Mouse (Mus musculus) fibroblast of lung, adult 2 months (primary cell): ENCODE results near the gene Phf24.
A peak's percentile ranks its signal among the peaks of the same experiment; 100 is the strongest.

Experiments
- DNase-seq: peaks from one replicate; pipeline ENCODE4 v3.0.0-alpha.2; 2011; ENCODE audit warnings: low read depth

The Phf24 gene

DNA sequence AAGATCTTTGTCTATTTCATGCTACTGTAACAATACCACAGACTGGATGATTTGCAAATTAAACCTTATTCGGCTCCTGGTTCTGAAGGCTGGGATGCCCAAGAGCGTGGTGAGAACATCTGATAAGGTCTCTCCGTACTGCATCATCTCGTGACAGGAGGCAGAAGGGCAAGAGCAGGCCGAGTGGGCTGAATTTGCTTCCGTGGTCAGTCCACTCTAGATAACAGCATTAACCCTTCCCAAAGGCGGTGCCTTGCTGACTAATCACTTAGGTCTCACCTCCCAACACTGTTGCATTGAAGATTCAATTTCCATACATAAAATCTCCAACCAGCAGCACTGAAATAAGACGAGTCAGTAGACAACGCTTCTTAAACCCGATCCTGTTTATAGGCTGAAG, 3.1 kb upstream of the Phf24 start:
- no peak for DNase-seq

DNA sequence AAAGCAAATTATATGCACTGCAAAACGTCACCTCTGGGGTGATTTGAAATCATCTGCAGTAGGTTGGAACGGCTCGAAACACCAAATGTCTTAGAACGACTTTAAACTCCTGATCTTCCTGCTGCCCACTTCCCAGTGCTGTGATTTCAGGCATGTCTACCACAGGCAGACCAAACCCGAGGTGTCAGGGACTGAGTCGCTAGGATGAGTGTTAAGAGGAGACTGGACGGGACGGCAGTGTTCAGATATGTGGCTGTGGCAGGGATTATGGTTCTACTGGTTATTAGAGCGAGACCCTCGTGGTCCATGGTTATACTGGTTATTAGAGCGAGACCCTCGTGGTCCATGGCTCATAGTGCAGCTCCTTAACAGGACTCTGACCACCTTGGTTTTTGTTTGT, 1.1 kb upstream of the Phf24 start:
- DNase-seq: no peak

DNA sequence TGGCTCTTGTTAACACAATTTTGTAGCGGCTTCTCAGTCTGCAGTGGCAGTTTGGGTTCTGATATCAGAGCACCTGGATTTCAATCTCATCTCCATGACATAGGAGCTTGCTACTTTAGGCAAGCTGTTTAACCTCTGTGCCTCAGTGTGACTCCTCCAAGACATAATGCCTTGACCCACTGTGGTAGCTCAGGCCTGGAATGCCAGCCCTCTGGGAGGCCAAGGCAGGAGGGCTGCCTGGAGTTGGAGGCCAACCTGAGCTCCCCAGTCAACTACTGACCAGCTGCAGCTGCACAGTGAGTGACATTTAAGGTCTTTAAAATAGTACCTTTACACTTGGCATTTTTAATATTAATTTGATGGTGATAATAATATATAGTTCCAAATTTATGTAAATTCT, 494 bp upstream of the Phf24 start:
- no peak for DNase-seq

DNA sequence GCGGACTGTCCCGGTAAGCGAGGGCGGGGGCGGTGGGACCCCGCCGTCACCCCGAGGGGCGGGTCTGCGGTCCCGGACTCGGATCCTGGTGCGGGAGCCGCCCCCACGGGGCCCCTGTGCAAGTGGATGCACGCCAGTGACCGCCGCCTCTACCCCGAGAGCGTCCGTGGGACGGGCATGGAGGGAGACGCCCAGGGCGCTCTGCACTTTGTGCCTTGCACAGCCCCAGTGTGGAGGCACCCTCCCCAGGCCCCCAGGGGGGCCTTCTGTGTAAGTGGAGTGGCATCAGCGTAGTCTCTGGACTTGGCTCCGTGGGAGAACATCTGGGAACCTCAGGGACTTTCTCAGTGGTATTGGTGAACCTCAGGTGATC, 928 bp downstream of the Phf24 start:
- DNase-seq: no peak

DNA sequence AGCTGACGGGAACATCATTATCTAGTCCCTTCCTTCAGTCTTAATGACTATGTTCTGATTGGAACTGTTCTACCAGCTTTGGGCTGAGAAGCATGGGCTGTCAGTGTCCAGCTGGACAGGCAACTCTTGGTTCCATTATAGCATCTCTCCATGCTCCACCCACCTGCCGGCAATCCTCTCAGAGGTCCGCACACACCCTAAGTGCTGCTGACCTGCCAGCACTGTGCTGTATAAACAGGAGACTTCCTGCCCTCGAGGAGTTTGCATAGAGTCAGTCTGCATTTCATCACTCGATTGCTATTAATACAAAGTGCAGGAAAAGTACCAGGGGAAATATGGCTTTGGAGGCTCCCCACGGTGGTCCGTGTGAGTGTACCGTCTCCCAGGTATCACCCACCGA, 4.3 kb downstream of the Phf24 start:
- DNase-seq: no peak

DNA sequence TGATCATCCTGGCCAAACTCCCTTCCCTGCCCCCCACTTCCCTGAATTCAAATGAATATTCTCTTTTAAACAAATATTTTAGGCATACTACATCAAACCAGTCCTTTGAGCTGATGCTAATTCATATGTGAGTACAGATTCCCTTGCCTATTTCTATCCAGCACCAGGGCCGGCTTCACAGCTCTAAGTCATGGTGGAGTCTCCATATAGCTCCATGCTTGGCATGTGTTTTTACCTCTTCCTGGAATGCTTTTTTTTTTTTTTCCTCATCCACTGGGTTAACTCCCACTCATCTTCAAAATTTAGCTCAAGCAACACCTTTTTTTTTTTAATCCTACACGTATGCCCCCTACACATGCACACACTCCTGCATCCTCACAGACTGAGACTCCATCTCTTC, 5.1 kb downstream of the Phf24 start:
- no peak for DNase-seq

DNA sequence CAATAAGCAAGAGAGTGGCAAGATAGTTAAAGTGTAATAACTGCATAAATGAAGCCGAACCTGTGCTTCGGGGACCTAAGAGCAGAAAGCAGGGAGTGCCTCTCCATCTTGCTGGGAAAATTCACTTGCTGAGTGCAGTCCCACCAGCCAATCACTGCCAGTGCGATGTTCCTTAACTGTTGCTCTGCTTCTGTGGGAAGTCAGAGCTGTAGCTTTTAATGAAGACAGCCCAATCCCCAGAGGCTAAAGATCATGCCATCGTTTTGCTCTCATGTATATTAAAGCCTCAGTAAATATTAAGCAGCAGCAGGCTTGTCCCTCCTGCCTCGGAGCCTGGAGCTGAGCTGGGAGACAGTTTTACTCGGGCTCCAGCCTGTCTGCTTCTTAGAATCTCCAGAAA, 5.6 kb downstream of the Phf24 start:
- DNase-seq: no peak

DNA sequence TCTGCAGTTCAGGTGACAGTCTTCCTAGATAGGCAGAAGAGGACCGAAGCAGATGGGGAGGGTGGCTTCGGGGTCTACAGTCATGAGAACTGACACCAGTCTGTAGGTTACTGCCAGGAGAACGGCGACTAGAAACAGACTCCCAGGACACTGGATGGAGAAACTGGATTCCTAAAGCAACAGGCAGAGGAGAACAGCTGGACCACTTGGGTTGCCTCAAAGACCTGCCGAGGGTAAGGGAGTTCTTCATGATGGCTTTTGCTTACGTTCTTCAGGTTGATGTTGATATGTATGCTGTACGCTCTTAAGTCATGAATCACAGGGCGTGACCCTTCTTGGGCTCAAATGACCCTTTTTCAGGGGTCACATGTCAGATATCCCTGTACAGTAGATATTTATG, 6.0 kb downstream of the Phf24 start:
- DNase-seq: no peak

DNA sequence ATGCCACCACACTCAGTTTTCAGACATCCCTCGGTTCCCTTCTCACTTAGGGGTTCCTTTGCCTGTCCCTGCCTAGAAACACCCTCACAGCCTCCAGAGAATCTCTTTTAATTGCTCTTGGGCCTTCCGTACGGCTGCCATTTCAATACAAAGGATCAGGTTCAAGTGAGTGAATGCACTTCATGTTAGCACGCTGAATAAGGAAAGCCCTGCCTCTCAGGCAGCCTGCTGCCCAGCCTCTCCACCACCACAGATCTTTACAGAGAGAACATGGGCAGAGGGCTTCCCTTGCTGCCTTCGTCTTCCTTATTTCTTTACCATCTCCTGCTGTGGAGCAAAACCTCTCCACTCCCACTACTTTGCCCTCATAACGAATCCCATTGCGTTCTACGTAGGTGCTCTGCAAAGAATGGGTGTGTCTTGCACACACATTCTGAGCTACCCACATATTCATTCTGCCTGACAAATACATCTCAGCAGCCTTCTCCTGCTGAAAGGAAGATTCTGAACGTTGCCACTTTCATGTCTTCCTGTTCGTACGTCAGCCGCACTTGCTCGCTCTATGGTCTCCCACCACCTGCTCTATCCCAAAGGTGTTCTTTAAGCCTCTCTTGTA, 7.7 kb downstream of the Phf24 start:
- DNase-seq: no peak

DNA sequence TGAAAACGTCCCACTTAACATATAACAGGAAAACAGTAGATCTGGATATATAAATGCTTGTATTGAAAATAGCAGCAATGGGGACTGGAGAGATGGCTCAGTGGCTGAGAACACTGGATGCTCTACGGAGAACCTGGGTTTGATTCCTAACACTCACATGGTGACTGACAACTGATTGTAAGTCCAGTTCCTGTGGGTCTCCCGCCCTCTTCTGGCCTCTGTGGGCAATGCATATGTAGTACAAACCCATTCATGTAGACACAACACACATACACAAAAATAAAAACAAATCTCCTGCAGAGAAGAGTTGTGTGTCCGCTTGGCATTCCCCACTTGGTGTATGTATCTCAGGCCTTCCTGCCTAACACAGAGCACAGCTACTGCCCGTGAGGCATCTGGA, 11.7 kb downstream of the Phf24 start:
- DNase-seq: no peak

DNA sequence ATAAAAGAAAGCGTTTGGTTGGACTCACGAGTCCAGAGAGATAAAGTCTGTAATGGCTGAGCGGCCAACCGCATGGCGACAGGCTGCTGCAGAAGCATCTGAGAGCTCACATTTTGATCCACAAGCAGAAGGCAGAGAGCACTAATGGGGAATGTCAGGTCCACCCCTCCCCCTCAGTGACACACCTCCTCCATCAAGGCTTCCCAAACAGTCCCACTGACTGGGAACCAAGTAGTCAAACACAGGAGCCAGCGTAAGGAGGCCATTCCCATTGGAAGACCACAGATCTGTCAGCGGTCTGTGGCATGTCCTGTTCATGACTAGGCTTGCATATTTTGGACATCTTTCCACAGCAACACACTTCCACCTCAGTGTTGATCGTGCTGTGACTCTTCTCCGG, 12.5 kb downstream of the Phf24 start:
- no peak for DNase-seq

DNA sequence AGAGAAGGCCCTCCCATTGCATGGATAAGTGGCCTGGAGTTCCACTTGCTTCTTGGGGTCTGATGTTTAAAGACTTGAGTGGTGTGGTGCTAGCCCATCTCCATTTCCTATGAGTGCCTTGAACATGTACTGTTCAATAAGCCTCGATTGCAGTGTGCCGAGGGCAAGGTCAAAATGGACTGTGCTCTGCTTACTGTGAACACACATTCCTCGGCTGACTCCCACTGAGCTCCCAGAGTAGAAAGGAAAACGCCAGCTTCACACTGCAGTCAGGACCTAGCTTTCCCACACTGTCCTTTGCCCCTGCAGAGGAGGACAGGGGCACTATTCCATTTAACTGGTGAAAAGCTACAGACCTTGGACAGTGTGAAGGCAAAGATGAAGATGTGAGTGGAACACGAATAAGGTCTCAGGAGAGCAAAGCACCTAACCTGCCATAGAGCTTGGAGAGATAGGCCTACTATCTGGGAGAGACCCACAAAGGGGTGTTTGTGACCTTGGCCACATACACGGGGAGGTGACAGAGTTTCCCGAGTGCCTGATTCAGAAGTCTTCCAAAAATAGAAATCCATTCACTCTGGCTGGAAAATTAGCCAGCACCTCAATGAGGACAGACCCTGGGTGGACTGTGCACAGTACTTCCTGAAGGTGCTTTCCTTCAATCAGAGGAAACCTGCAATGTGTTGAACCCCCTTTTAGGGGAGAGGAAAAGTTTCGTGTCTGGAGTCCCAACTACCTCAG, 15.9 kb downstream of the Phf24 start:
- DNase-seq: no peak

DNA sequence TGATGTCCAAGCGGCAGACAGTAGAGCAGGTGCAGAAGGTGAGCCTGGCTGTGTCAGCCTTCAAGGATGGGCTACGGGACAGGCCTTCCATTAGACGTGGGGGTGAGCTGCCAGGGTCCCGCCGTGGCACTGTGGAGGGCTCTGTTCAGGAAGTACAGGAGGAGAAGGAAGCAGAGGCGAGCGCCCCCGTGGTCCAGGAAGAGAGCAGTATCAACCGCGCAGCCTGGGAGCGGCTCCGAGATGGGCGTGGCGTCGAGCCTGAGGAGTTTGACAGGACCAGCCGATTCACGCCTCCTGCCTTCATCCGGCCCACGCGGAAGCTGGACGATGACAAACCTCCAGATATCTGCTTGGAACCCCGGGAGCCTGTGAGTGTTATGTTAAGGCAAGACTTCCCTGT, 17.2 kb downstream of the Phf24 start:
- DNase-seq: no peak

DNA sequence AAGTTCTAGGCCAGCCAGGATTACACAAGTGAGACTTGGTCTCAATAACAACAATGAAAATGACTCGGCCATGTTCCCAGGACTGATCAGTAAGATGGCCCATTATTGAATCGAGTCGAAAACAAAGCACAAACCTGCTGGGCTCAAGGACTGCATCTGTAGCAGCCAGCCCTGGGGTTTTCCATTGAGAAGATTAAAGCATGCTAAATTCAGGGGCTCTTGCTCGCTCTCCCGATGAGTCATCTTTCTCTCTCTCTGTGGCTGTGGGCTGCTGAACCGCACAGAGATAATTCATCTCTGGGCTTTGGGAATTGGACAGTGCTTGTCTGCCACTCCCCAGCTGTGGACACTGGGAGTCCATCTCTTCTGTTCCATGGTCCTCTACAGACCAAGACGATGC, 24.9 kb downstream of the Phf24 start:
- no peak for DNase-seq

DNA sequence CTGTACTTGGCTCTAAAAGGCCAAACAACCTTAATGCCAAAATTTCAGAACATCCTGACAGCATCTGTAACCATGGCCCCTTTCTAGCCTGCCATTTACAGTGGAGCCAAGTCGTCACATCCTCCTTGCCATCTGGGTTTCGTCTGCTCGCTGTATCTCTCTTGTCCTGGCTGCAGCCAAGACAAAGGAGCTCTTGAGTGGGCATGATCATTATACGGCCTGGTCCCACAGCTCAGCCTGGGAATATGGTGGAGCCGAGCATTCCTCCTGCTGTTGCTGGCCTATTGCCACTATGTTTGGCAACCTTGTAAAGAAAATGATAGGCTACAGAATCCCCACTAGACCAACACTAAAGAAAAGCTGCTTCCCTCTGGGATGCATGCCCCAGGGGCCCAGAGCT, 26.9 kb downstream of the Phf24 start:
- no peak for DNase-seq

DNA sequence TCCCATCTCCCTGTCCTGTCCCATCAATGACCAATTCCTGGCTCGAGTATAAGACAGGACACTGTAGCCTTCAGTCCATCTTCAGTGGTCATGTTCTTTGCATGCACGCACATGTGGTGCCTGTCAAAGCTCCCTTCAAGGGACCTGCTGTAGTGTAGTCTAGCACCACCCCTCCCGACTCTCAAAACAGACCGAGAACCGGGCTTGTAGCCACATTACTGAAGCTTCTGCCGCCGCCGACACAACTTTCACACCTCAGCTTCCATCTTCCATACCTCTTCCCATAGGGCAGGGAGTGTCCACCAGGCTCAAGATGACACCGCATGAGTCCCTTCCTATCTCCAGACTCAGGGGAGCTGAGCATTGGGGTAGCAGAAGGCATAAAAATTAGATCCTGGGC, 27.7 kb downstream of the Phf24 start:
- no peak for DNase-seq

DNA sequence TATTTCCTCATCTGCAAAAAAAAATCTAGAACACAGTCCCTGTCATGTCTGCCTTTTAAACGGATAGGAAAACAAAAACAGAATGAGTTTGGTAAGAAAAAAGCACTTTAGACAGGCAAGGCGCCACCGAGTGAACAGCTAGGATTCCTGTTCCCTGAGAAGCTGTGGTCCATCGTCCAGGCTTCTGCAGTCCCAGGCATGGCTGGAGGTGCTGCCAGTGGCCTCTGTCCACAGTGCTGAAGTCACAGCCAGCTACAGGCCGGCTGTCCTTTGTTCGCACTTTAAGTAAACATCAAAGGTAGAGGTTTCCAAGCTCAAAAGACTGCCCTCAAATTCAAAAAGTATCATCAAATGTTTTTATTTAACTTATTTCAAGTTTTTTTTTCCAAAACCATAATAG, 28.6 kb downstream of the Phf24 start:
- DNase-seq: no peak

DNA sequence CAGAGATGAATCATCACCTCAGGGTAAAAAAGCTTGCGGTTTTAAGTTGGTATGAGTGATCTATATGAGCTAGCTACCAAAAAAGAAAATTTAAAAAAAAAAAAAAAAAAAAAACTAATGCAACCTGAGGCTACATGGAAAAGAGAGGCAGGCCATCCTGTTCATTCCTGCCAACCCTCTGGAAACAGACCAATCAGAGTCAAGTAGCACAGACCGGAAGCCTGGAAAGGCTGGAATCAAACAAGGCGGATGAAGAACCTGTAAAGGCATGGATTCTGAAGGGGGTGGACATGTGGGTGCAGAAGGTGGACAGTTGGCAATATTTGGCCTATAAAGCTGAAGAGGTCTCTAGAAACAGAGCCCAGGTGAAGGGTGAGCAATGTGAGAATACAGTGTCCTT, 29.0 kb downstream of the Phf24 start:
- no peak for DNase-seq

DNA sequence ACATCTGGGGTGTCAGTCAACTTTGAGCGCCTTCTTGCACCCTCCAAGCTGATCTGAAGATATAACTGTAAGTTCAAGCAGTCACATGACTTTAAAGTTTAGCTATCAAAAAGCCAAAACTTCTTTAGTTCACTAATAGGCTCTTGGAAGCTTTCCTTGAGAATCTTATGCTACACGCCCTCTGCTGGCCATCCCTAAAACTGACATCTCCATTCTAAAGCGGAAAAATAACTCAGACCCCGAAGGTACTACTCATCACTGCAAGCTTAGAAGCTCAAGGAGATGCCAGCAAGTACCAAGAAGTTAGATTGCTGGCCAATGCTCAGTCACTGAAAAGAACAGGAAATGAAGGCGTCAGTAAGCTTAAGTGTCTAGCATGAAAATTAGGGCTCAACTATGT, 29.5 kb downstream of the Phf24 start:
- DNase-seq: no peak

DNA sequence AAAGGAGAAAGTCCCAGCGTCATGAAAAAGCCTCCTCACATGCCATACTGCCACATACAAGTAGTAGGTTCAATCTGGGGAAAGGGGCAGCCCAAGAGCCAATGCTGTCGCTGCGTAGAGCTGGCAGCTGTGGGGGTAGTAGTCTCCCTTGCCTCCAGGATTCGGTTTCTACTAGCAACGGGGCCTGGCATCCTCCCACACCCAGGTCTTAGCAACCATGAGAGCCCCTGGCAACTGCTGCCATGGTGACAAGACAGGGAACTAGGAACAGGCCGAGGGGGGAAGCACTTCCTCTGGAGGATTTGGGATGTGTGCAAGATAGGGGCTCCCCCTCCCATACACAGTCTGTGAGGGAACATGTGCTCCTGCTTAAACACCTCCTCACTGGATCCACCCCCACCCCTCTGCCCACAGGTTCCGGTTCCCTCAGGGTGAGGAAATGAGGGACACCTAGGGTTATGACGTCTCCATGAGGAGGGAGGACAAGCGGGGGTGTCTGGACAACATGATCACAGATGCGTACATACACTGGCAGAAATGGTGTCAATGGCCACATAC, 30.4 kb downstream of the Phf24 start:
- DNase-seq: no peak

DNA sequence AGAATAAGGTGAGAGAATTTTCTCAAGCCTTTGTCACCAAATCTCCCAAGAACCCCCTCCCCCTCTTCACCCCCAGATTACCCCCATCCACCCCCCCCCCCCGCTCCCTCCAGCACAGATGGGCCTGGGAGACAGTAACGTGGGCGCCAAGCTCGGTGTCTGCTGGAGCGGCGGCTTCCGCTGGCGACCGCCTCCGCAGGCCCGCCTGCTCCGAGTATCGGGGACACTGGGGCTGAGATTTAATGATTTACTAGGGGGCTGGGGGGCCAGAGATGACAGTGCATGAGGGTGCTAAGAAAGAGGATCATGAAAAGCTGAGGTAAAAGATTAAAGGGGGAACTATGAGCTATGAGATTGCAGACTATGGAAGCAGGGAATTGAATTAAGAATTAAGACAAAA, 32.1 kb downstream of the Phf24 start:
- no peak for DNase-seq

DNA sequence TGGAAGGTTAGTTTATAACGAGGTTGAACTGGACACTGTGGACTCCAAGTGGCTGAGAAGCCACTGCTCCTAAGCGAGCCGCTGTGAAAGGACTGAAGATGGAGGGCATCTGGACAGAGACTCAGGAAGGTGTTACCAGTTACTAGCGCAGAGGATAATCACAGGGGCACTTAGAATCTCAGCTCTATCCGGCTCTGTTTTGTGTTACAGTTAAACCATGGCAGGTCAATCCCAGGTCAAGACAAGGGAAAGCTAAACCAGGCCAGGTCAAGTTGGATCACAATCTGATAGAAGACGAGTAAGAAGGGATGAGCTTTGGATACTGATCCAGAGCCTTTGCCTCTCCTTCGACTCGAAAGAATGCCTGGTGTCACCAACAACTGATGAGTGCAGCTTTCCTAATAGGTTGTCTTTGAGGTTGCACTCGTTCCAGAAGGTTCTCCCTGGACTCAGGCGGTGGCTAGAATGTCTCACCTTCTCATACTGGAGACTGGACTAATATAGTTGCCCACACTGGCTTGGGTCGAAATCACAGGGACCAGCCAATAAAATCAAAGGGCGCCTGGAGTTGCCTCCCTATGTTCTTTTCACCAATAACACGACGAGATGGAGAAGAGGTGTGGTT, 32.7 kb downstream of the Phf24 start:
- DNase-seq: no peak

DNA sequence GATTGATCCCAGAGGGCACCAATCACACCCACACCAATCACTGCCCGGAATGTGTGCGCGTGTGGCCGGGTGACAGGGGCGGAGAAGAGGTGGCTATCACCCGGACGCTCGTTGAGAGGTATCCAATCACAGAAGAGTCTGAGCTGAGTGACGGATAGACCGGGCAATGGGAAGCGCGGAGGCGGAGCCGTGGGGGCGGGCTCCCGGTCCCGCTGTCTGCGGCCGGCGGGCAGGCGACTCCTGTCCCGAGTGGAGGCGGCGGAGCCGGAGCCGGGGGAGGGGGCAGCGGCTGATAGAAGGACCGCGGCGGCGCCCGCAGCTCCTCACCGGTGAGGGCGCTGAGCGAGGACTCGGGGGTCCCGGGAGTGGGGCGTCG, 33.2 kb downstream of the Phf24 start, which contains the start of gene Dnajb5:
TSS of gene Dnajb5 (plus strand) at position 139 of the 376 bp plus-strand sequence.
- peak; percentile 97 for DNase-seq
